Mouse (Mus musculus) urinary bladder, postnatal 10 days (tissue): ENCODE results near the gene Cnr2.
"Not testable (repeated sequence)": the region's sequence is repeated elsewhere in the genome, so short reads cannot be mapped to it uniquely, and the experiment has no call there.

Experiments
- DNase-seq: peaks from one replicate; pipeline ENCODE4 v3.0.0; 2022; ENCODE audit warnings: low spot score

Cnr2 gene

DNA sequence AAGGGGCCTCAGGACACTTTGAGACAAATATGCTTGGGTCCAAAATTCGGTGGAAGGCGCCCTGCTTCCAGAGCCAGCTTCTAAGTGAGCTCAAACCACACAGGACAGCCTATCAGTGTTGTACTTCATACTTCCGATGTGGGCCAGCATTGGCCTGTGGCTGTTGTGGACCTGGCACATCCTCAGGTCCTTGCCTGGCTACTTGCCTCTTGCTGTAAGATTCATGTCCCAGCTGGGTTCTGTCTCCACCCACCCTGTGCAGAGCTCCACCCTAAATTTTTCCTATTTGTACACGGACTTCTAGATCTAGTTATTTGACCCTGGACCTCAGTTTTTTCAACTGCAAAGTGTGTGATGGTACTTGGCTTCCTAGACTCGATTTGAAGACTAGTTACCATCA, 40.3 kb downstream of the Cnr2 start:
- no peak for DNase-seq

DNA sequence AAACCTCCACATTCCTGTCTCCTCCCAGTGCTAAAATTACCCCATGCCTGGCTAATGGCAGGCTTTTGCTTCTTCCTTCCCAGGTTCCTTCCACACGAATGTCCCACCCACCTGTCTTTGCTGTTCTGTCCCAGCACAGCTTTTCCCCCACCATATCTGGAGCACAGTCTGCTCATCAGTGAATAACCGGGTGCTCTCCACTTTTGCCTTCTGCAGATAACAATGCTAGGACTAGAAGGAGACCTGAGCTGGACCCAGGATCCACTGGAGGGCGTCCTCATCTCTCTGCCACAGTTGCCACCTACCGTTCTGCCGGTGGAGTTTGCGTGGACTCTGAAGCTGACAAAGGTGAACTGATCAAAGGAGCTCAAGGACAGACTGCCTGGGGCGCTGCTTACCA, 43.7 kb downstream of the Cnr2 start:
- DNase-seq, result no peak

DNA sequence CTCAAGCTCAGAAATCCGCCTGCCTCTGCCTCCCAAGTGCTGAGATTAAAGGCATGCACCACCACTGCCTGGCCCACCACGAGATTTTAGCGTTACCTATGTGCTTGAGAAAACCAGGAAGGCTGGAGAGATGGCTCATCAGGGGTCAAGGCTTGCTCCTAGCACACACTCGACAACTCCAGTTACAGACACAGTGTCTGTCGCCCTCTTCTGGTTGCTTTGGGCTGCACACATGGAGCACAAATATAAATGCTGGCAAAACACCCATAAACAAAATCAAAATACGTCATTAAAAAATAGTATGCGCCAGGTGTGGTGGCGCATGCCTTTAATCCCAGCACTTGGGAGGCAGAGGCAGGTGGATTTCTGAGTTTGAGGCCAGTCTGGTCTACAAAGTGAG, 45.8 kb downstream of the Cnr2 start:
- DNase-seq, result not testable (repeated sequence)

DNA sequence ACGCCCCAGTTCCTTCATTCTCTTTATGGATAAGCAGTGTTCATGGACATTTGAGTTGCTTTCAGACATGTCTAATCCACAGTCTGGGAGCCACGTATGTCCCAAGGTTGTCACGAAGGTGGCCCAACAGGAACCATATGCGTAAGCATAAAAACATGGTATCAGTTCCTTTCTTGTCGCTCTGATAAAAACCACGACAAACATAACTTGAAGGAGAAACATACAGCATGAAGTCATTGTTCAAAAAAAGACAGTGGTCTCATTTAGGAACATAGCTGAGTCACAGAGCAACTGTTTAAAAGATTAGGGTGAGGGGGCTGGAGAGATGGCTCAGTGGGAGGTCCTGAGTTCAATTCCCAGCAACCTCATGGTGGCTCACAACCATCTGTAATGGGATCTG, 47.0 kb downstream of the Cnr2 start:
- DNase-seq, result no peak

DNA sequence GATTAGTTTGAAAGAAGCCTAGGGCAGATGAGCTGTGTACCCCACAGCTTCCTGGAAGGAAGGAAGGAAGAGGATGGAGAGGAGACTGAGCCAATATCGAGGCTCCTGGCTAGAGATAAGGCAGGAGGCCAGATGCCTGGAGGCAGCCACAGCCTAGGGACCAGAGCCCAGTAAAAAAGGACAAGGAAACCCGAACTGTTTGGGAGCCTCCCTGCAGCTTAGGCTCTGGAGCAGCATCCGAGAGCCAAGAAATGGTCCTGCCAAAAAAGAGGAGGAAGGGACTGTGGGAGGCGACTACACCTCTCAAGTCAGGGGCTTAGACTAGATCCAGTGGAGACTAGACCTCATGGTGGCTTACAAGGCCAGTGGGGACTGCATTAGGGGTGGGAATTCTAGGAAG, 48.2 kb downstream of the Cnr2 start:
- no peak for DNase-seq

DNA sequence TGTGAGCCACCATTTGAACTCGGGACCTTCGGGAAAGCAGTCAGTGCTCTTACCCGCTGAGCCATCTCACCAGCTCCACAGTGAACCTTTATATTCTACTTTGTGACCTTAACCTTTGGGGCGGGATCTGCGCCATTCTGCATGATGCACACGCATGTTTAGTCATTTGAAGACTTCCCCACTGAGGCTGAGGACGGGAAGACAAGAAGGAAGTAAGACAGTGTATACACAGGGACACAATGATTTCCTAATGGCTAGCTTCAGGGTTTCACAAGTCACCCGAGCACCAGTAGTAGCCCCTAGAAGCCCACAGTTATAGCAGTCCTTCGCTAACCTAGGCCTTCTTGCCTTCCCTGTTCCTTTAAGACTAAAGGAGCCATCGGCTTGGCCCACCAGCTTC, 50.5 kb downstream of the Cnr2 start:
- no peak for DNase-seq

DNA sequence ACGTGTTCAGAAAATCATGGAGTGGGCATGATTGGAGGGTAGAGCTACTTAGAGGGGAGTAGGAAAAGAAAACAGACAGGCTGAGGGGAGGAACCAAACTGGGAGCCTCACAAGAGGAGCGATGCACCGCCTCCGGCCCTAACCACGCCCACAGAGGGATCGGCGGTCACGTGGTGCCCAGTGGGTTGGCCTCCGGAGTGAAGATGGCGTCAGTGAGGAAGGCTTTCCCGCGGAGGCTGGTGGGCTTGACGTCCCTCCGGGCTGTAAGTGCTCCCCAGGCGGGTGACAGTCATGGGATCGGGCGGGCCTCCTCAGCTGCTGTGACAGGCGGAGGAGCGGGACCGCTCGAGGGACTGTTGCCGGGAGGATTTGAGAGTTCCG, 51.1 kb downstream of the Cnr2 start, which contains the start of gene Hmgcl:
Gene Hmgcl, plus strand, starts transcription at position 171 of the 381 bp plus-strand sequence.
- DNase-seq, result peak; percentile 79

DNA sequence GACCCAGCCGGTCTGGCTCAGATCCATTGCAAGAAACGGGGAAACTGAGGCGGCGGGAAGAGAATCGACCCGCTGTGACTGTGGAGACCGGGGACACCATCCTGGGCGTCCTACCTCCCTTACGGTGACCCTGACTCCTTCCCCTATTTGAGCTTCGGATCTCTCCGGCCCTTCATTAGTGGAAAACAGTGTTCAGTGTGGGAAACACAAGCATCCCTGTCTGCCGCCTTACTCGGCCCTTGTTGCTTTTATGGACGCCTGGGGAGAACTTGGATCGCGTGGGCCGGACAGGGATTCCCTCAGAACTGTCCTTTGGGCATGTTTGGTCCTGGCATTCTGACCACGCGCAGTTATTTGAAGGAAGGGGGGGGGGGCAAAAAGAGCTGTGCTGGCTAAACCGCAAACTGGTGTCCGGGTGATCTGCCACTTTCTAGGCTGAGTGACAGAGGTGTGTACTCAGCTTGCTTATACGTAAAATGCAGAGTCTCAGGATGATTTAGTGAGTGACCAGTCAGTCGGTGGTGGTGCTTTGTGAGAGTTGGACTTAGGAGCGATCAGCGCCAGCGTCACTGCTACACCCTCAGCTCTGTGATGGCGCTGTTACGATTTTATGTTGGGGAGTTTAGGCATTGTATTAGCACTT, 51.6 kb downstream of the Cnr2 start:
- no peak for DNase-seq

DNA sequence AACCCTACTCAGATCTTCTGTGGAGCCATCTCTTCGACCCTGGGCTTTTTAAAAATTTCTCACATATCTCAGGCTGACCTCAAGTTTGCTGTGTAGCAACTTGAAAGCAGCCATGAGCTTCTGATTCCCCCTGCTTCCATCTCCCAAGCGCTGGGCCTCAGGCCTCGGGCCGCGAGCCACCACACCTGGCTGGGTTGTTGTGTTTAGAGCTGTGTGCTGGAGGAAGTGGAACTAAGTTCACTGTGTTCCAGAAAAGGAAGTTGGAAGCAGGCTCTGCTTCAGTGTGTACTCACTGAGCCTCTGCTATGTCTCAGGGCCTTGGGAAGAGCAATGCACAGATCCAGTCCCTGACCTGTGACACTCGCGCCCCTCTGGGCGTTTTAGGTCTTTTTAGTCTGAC, 52.9 kb downstream of the Cnr2 start:
- DNase-seq, result no peak

DNA sequence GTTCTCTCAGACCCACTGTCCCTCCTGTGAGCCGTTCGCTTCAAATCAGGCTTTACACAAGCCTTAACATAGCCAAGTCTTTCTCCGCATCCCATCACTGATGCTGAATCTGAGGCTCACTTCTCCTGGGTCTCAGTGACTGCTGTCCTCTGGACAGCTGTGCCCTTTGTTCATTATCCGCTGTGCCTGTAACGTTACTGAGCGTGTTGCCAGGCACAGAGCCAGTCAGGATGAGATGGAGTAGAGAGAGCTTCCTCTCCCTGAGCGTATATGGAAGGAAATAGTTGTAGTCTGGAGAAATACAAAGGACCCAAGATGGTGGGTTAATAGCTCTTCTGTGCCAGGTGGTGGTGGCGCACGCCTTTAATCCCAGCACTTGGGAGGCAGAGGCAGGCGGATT, 54.3 kb downstream of the Cnr2 start:
- DNase-seq, result no peak

DNA sequence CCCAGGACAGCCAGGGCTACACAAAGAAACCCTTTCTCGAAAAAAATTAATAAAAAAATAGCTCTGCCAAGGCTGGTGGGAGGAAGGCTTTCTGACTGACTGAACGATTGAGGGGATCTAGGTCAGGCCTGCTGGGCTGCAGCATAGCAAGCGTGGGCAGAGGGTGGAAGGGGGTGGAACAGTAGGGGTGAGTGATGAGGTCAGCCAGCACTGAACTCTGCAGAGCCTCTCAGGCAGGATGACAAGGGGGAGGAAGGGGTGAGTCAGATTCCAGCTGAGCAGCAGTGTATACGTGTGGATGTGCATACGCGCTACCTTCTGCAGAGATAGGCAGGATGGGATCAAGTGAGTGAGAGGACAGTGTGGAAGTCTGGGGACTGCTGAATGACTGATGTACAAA, 54.7 kb downstream of the Cnr2 start:
- DNase-seq, result no peak

DNA sequence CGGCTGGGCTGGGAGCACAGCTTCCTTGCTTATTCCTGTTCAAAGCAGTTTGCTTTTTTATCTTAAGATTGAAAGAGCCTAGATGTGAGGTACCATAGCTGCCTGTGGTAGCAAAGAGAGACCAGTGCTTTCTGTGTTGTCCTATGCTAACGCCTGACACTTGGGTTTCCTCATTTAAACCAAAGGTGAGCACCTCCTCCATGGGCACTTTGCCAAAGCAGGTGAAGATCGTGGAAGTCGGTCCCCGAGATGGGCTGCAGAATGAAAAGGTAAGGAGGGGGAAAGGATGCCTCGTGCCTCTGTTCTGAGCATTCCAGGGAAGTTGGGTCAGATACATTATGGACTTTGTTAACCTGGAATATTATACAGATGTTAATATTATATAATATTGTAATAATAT, 55.2 kb downstream of the Cnr2 start:
- no peak for DNase-seq

DNA sequence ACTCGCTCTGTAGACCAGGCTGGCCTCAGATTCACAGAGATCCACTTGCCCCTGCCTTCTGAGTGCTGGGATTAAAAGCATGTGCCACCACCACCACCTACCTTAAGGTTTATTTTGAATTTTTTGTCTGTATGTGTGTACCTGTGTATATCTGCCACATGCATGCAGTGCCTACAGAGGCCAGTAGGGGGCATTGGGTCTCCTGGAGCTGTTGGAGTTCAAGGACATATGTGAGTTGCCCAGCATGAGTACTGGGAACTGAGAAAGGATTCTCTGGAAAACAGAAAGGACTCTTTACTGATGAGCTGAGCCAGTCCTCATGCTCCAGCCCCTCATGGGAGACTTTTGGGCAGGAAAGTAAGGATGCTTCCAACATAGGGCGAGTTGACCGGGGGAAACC, 56.3 kb downstream of the Cnr2 start:
- no peak for DNase-seq

DNA sequence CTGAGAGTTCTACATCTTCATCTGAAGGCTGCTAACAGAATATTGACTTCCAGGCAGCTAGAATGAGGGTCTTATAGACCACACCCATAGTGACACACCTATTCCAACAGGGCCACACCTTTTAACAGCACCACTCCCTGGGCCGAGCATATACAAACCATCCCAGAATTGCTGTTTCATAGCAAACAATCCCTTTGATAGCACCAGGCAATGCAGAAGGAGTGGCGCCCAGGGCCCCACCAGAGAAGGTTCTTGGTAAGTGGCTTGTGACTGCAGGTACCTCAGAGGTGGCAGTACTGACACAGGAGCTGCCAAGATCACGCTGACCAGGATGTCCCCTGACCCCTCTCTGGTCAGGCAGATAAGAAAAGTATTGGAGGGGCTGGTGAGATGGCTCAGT, 58.0 kb downstream of the Cnr2 start:
- no peak for DNase-seq

DNA sequence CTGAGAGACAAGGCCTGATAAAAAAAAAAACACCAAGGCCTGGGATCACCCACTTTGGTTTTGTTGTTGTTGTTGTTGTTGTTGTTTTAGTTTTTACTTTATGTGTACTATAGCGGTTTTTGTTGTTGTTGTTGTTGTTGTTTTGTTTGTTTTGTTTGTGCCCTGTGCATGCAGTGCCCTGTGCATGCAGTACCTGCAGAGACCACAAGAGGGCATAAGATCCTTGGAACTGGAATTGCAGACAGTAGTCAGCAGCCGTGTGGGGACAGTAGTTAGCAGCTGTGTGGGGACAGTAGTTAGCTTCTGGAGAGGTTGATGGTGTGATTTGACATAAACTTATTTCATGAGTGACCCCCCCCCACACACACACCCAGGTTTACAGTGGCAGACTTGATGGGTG, 59.0 kb downstream of the Cnr2 start:
- DNase-seq, result peak; percentile 59

DNA sequence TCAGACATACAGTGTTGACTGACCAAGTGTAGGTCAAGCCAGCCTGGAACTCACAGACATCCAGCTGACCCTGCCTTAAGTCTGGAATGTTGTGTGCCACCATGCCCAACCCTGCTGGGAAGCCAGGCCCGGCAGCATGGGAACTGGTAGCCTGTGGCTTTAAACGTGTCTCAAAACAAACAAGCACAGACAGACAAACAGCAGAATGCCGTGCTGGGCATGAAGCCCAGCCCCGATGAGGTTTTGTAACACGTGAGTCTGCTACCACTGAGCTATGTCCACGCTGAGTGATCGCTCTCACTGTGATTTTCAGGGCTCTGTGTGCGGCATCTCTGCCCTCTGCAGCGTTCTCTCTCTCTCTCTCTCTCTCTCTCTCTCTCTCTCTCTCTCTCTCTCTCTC, 60.7 kb downstream of the Cnr2 start:
- DNase-seq, result no peak

DNA sequence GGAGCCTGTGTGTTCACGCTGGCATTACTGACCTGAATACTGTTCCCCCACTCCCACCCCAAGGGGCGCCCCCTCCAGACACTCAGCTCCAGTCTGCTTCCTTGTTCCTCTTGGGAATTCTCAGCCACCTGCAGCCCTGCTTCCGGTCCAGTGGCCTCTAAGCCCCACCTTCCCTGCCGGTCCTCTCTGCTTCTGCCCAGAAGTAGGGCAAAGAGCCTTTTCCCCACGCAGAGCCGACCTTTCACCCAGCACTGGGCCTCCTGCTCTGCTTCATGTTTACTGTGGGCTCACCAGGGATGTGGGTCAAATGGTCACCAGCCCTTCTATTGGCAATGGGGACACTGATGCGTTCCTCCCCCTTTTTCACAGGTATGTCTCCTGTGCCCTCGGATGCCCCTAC, 63.2 kb downstream of the Cnr2 start:
- DNase-seq, result no peak

DNA sequence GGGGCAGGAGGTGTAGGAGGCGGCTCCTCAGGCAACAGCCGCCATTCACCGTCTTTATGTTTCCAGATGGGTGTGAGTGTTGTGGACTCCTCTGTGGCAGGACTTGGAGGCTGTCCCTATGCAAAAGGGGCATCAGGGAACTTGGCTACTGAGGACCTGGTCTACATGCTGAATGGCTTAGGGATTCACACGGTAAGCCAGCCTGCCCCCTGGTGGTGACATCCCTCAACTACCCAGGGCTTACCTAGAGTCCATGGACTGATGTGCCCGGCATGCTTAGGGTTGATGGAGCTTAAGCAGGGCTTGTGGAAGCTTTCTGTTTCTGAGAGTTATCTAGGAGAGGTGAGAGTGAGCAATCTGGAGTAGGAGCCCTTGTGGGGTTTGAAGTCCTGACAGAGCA, 65.5 kb downstream of the Cnr2 start:
- no peak for DNase-seq

DNA sequence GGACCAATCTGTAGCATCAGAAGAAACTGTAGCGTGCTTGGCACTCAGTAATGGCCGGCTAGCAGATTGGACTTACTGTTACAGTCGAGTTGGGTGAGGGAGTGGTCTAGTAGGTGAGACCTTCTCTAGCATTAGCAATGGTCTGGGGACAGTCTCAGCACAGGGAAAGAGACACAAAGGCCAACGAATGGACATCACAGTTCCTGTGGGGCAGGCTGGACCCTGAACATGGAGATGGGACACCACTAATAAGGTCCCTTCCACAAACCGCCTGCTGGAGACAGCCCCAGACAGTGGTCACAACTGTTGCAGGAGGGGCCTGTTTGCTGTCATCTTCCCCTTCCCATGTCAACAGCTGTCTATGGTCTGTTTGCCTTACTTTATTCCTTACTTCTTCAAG, 66.5 kb downstream of the Cnr2 start:
- no peak for DNase-seq

DNA sequence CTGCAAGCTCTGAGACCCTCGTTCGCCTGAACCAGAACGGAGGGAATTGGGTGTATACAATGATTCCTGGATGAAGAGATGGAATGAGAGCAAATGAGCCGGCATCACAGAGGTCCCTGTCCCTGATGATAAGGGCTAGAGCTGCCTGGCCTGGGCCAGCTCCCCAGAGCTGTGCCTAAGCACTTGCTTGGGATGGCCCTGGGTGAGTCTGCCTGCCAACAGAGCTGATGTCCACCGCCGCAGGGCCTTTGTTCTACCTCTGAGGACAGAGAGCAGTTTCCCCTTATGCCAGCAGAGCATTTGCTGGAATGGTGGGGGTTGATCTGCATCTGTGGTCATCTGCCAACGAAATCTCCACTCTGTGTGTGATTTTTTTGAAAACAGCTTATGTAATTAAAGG, 67.0 kb downstream of the Cnr2 start:
- DNase-seq, result no peak

DNA sequence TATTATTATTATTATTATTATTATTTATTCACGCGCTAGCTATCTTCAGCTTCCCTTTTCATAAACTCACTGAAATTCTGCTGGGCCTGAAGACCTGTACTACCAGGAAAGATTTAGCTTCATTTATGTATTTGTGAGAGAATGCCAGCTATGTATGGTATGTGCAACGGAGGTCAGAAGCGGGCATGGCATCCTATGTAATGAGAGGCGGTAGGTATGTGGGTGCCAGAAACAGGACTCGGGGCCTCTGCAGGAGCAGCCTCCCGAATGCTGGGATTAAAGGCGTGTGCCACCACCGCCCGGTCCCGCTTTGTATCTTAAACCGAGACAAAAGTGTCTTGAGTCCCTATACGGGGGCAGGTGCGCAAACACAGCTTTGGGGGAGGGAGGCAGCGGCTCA, 67.8 kb downstream of the Cnr2 start:
- DNase-seq, result no peak

DNA sequence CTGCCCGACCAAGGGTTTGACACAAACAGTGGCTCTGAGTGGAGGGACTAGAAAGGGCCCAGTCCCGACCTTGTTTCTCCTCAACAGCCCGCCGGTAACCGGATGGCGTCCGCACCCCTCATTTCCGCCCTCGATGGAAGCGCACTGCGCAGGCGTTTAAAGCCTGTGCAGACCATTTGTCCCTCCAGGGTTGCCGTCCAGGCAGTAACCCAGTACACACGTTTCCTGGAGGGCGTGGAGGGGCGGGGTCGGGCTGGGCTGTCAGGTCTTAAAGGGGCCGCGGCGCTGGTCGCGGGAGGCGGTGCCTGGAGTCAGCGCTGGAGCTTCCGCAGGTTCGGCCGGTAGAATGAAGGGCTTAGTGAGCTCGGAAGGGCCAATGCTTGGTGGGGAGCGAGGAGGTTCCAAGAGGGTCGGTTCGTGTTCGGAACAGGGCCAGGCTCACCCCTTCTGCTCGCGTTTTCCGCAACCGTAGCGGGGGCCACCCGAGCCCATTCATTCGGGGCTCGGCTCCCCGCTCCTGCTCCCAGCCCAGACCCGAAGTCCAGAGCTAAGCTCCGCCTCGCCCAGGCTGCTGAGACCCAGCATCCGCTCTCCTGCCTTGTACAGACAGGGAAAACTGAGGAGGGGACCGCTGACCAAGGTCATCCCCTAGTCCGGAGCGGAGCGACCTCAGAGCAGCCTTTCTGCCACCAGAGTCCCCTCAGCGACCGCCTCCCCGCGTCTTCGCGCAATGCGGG, 68.4 kb downstream of the Cnr2 start, which contains the start of gene Gale:
Gene Gale, plus strand, starts transcription at position 271 of the 737 bp plus-strand sequence.
- peak; percentile 82 for DNase-seq

DNA sequence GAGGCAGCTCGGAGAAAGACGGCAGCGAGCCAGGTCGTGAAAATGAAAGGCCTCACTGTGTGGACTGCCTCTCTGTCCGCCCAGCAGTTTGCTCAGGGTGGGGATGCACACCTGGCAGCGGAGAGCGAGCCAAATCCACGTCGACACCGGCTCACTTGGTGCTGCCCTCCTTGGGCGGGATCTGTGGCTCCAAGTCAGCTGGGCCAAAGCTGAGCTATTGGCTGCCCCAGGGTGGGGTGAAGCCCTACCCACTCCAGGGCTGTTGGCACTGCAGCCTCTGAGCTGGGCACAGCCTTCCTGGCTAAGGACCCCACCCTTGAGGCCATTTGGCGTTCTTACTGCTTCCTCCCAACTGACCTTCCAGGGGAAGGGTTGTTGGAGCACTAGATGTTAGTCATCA, 69.2 kb downstream of the Cnr2 start:
- DNase-seq, result no peak

DNA sequence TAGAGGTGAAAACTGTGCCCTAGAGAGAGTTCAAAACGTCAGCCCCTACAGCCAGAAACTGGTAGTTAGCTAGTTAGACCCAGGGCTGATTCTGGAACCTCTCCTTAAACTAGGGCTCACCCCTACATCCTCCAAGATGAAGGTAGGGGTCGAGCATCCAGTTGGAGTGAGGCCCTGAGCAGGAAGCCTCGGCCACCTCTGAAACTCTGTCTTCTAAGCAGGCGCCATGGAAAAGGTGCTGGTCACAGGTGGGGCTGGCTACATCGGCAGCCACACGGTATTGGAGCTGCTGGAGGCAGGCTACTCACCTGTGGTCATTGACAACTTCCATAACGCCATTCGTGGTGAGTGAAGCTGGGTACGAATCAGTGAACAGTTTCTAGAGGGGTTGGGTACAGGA, 69.9 kb downstream of the Cnr2 start:
- no peak for DNase-seq
